Mouse (Mus musculus): Measurements from ENCODE around the gene AU022252.

AU022252 gene

DNA sequence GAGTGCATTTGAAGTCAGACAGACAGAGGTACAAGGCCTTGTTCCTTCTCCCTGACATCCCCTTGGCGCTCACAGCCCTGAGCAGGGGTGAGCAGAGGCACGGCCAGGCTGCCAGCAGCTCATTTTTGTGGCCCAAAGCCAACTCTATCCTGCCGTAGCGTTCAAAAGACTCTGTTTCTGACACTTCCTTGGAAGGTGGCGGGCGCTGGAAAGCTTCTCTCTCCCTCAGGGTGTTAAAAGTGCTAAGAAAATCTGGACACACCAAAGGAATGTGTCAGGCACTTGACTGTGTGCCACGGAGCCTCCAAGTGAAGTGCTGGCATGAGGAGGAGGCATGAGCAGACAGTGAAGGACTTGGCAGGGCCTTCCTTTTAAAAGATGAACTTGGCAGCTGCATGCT is 13.0 kb upstream of the AU022252 start:
- in situ Hi-C loops (cut with MboI; ENCODE audit: low sequenced_read_pairs), result loop anchor here (10.0 kb wide), 1 partner anchor 99 kb away; no protein-coding TSS in a partner anchor

DNA sequence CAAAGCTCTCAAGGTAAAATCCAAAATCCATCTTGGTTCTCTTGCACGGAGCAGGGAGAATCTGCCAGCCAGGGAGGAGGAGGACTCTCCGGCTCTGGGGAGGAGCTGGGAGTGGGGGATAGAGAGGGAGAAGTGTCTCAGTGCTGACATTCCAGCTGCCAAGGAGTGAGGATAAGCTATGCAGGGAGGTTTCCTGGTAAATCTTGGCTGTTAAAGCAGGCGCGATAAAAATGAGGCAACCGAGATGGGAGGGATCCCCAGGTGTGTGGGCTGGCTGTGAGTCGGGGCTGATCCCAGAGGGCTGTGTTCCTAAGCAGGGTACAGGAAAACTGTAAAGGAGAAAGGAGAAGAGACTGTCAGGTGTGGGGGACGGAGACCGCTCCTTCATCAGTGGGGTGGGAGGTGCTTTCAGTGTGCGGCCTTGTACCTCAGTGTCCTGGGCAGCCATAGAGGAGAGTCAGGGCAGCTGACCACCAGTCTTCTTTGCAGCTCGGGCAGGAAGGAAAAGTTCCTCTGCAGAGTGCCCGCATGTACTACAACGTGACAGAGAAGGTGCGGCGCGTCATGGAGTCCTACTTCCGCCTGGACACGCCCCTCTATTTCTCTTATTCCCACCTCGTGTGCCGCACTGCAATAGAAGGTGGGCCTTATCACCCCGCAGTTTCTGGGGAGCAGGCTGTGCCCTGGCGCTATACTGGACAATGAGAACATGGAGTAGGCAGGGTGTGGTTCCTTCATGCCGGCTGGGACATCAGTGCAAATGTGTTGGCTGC is 12.1 kb upstream of the AU022252 start:
- in situ Hi-C loops (cut with MboI; ENCODE audit: low sequenced_read_pairs), result loop anchor here (10.0 kb wide), 1 partner anchor 100 kb away; no protein-coding TSS in a partner anchor

- in situ Hi-C loops (cut with MboI; ENCODE audit: low sequenced_read_pairs), result loop anchor here (10.0 kb wide), 1 partner anchor 102 kb away; no protein-coding TSS in a partner anchor
Measured at GRCm38 (mm10) chr4:119242571-119242970, 10.1 kb upstream of the AU022252 start.

GRCm38 (mm10) chr4:119241664-119242063 is 9.2 kb upstream of the AU022252 start:
- in situ Hi-C loops (cut with MboI; ENCODE audit: low sequenced_read_pairs), result loop anchor here (10.0 kb wide), 1 partner anchor 103 kb away; no protein-coding TSS in a partner anchor

DNA sequence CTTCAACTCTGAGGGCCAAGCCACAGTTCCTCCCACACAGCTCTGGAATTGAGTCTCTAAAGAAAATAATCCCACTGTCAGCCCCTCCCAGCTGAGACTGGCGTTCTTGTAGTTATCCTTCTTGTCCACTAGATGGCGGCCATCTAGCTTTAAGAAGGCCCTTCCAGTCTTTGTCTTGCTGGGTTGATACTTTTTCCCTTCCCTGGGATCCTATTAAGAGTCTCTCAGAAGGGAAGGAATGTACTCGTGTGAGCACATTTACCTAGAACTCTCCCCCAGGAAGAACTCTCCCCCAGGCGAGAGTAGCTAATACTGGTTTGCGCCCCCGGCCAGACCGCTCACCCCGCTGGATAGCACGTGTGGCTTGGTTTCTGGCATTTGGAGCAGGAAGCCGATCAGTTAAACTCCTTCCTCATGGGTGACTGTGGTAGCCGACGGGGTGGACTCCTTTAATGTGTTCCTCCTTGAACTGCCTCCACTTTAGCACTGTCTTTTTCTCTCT is 6.7 kb upstream of the AU022252 start:
- in situ Hi-C loops (cut with MboI; ENCODE audit: low sequenced_read_pairs), result no loop called here

- in situ Hi-C loops (cut with MboI; ENCODE audit: low sequenced_read_pairs), result no loop called here
Measured at GRCm38 (mm10) chr4:119238661-119239060, 6.1 kb upstream of the AU022252 start.

- in situ Hi-C loops (cut with MboI; ENCODE audit: low sequenced_read_pairs), result no loop called here
Measured at GRCm38 (mm10) chr4:119234348-119234747, 1.8 kb upstream of the AU022252 start.

GRCm38 (mm10) chr4:119233256-119233901 is 867 bp upstream of the AU022252 start:
- in situ Hi-C loops (cut with MboI; ENCODE audit: low sequenced_read_pairs), result no loop called here

GRCm38 (mm10) chr4:119226751-119227150 is 5.8 kb downstream of the AU022252 start:
- in situ Hi-C loops (cut with MboI; ENCODE audit: low sequenced_read_pairs), result no loop called here

DNA sequence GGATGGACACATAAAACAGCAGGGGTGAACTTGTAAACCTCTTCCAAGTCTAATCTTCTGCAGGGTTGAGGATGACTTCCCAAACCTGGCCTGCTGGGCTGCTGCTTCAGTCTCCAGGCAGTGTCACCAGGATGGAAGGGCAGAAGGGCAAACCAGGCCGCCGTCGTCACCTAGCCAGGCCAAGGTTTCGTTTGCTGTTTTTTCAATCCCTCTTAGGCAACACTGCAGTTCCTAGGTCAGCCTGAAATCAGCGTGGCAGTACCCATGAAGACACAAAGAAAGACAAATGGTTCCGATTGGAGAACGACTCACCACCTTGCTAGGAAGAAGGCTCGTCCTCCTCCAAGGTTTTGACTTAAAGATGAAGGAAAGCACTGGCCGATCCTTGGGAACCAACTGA is 6.8 kb downstream of the AU022252 start:
- in situ Hi-C loops (cut with MboI; ENCODE audit: low sequenced_read_pairs), result no loop called here

GRCm38 (mm10) chr4:119224534-119224933 is 8.0 kb downstream of the AU022252 start:
- in situ Hi-C loops (cut with MboI; ENCODE audit: low sequenced_read_pairs), result no loop called here

DNA sequence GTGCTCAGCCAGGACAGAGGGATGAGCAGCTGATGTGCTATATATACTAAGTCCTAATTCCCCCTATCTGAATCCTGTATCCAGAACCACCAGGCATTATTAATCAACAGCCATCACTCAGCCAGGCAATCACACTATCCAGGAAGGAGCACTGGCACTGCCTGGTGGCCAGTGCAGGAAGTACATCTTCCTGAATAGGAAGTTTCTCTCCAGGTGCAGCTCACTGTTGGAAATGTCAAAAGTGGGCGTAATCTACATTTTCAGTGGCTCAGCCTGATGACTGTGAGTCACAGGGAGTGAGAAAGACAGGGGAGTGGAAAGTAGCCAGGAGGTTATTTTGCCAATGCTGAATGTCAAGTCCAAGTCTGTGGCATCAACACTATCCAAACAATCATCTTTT is 8.8 kb downstream of the AU022252 start:
- in situ Hi-C loops (cut with MboI; ENCODE audit: low sequenced_read_pairs), result no loop called here

GRCm38 (mm10) chr4:119218169-119218568 is 14.3 kb downstream of the AU022252 start, which contains the start of gene Tmem269:
Gene Tmem269, minus strand, starts transcription at chr4:119218217.
- in situ Hi-C loops (cut with MboI; ENCODE audit: low sequenced_read_pairs), result no loop called here

DNA sequence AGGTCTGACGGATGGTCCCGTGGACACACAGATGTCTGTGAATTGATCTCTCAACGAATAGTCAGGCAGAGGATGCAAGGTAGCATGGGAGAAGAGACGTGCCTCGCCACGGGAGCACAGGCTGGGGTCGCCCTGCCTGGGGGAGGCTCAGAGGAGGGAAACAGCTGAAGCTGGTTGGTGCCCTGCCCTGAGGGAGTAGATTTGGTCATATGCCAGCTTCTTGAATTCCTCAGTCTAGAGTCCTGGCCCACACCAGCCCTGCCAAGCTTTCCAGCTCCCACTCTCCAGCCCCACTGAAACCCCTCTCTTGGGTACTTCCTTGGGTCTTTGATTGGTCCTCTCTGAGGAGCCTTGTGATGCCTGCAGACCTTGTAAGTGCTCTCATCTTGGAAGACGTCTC is 15.8 kb downstream of the AU022252 start:
- in situ Hi-C loops (cut with MboI; ENCODE audit: low sequenced_read_pairs), result no loop called here

DNA sequence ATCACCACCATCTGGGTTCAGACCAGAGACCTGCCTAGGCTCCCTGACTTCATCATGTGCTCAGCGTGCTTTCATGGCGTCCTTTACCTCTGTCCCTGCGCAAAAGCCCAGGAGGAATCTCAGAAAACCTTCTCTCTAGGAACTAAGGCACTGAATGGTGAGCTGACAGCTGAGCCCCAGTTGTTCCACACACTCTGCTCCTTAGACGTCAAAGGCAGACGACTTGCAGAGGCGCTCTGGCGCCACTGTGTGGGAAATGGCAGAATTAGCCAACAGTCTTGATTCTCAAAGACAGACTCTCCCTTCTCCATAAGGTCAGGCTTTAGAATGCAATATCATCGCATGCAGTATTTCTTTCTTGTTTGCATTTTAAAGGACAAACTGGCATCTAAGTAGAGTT is 27.8 kb downstream of the AU022252 start:
- in situ Hi-C loops (cut with MboI; ENCODE audit: low sequenced_read_pairs), result no loop called here

DNA sequence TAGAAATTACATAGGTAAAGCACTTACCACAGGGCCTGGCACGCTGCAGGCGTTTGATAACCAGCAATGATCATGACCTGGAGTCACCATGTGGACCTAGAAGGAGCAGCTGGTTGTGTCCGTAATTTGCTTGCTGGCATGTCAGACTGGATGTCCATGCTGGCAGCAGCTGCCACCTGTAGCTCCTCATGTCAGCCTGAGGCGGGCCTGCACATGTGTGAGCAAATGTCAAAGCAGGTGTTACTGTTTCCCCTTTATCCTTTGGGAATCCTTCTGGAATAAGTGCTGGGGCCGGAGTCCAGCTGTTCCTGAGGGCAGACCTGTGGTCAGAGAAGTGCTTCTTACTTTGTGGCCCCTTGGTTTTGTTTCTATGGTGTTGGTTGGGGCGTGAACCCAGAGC is 34.4 kb downstream of the AU022252 start:
- in situ Hi-C loops (cut with MboI; ENCODE audit: low sequenced_read_pairs), result no loop called here

- in situ Hi-C loops (cut with MboI; ENCODE audit: low sequenced_read_pairs), result no loop called here
Measured at GRCm38 (mm10) chr4:119195582-119196320, 36.8 kb downstream of the AU022252 start.

DNA sequence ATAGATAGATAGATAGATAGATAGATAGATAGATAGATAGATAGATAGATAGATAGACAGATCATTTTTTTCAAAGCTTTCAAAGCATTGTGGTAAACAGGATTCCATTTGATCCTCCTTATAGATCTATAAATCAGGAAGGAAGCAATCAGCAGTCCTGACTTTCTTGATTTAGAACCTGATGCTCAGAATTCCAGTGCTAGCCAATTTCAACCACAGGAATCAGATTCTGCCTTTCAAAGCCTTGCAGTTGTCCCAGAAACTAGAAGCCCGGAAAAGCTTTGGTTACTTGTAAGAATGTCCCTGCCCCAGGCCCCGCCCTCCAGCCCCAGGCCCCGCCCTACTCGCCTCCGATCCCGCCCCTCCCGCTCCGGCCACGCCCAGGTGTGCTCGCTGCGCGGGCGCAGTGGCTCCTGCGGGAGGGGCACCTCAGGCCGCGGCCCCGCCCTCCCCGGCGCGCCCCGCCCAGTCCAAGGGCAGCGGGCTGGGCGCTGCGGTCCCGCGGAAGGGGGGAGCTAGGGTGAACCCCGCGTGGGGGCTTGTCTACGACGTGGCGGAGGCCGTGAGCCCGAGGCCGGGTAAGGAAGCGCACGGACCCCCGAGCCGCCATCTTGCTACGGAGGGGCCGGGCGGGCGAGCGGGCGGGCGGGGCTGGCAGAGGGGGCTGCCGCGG is 37.5 kb downstream of the AU022252 start, which contains the start of gene Svbp:
Svbp (plus strand) TSS at position 398 of the 673 bp plus-strand sequence.
- in situ Hi-C loops (cut with MboI; ENCODE audit: low sequenced_read_pairs), result no loop called here

DNA sequence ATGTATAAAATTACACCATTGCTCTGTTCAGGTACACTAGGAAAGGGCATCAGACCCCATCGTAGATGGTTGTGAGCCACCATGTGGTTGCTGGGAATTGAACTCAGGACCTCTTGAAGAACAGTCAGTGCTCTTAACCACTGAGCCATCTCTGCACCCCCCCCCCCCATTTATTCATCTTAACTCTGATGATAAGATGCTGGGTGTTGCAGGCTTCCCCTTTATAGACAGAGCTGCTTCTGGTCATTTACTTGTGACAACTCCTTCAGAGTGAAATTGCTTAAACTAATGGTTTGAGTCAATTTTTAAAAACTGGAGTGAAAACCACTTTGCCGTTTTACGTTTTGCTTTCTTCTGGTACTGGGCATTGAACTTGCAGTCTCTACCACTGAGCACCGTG is 39.8 kb downstream of the AU022252 start:
- in situ Hi-C loops (cut with MboI; ENCODE audit: low sequenced_read_pairs), result no loop called here

DNA sequence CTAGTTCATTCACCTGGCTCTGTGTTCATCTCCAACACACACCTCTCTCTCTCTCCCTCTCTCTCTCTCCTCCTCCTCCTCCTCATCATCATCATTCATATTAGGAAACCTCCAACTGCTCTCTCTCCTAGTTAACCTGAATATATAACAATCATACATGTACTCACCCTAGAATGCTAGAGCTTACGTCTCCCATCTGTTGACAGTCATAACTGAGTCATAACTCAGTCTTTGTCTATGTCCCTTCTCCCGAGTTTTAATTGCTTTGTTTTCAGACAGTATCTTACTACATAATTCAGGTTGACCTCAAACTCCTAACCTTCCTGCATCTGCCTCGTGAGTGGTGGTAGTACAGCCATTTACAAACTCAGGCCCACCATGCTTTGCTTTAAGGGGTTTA is 41.2 kb downstream of the AU022252 start:
- in situ Hi-C loops (cut with MboI; ENCODE audit: low sequenced_read_pairs), result no loop called here

DNA sequence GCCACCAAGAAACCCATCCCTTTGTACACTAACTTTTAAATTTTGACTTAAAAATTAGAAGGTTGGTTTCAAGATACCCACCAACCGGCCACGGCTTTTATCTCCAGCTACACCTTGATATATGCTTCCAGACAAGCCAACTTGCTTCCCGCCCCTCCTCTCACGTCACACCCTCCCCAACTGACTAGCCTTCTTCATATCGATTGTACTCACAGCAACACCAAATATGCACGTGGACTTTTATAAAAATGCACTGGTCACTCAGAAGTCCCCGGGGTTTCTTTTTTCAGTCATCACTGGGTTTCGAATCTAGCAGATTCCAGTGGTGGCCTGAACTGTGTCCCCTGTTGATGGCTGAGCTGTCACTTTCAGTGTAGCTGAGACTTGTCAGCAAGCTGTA is 41.9 kb downstream of the AU022252 start:
- in situ Hi-C loops (cut with MboI; ENCODE audit: low sequenced_read_pairs), result no loop called here
